Mouse (Mus musculus) liver, adult 2 months (tissue): ENCODE measurements around the gene Foxo1. TPM values are rescaled to one million over a fixed set of nuclear protein-coding genes. Genes with fewer than 3 reads are reported as not detected.

ENCODE experiments used
- DNase-seq: peaks from one replicate; pipeline ENCODE4 v3.0.0-alpha.2; 2011; ENCODE audit warnings: low read depth, low spot score; ENCODE audit errors: extremely low read depth
- H3K27ac ChIP-seq: fragments of 200-500 bp; replicated peaks from 2 replicates; pipeline ENCODE4 v1.5.1; 2012; ENCODE audit warnings: low read depth, mild to moderate bottlenecking, control low read depth, inconsistent platforms, low read length; ENCODE audit not compliant: insufficient read depth
- H3K27me3 ChIP-seq: fragments of 200-500 bp; 2 replicates; pipeline ENCODE4 v1.6.1; 2012; ENCODE audit warnings: mild to moderate bottlenecking, moderate library complexity, low read length, inconsistent platforms; ENCODE audit not compliant: control insufficient read depth, insufficient read depth
- H3K36me3 ChIP-seq: fragments of 200-500 bp; 2 replicates; pipeline ENCODE4 v1.6.1; 2012; ENCODE audit warnings: low read length, inconsistent platforms; ENCODE audit not compliant: control insufficient read depth, insufficient read depth
- H3K4me1 ChIP-seq: fragments of 200-500 bp; 2 replicates; pipeline ENCODE4 v1.6.1; 2011; ENCODE audit warnings: low read length; ENCODE audit not compliant: control insufficient read depth, insufficient read depth
- H3K4me3 ChIP-seq: fragments of 200-500 bp; 2 replicates; pipeline ENCODE4 v1.5.1; 2011; ENCODE audit warnings: low read depth, mild to moderate bottlenecking, control low read depth, low read length, moderate library complexity; ENCODE audit not compliant: insufficient read depth
- H3K79me2 ChIP-seq: fragments of 200-500 bp; 2 replicates; pipeline ENCODE4 v1.6.1; 2012; ENCODE audit warnings: inconsistent platforms, mild to moderate bottlenecking, low read length, moderate library complexity; ENCODE audit not compliant: control insufficient read depth, insufficient read depth
- H3K9ac ChIP-seq: fragments of 200-500 bp; 2 replicates; pipeline ENCODE4 v1.6.1; 2012; ENCODE audit warnings: low read depth, mild to moderate bottlenecking, control low read depth, inconsistent platforms, low read length
- CTCF ChIP-seq: fragments of 200-500 bp; IDR thresholded peaks from 2 replicates; pipeline ENCODE4 v1.5.1; 2011; ENCODE audit warnings: low read depth, low read length, control low read depth
- POLR2A ChIP-seq: fragments of 200-500 bp; IDR thresholded peaks from 2 replicates; pipeline ENCODE4 v1.6.1; 2011; ENCODE audit warnings: low read length, control low read depth; ENCODE audit not compliant: insufficient read depth; ENCODE audit errors: extremely low read depth
- WGBS: fragments of 180-500 bp; shearing (Covaris S2); methylation state at CpG from one replicate; pipeline ENCODE4 v1.1.7; 2018; 5-methylcytosine and 5-hydroxymethylcytosine counted together
- polyA plus RNA-seq: library from polyadenylated mRNA; depleted of rRNA; stranded (reverse); fragments of >200 nt; gene quantifications from 2 replicates; pipeline ENCODE4 v1.2.3, GENCODE M21; 2012
- total RNA-seq: library from RNA; depleted of rRNA; stranded (reverse); fragments of >200 nt; gene quantifications from 2 replicates; pipeline ENCODE4 v1.2.3, GENCODE M21; 2014

The Foxo1 gene
- total and polyA plus RNA-seq, 2 experiments = 5.8 to 6.5 TPM

DNA sequence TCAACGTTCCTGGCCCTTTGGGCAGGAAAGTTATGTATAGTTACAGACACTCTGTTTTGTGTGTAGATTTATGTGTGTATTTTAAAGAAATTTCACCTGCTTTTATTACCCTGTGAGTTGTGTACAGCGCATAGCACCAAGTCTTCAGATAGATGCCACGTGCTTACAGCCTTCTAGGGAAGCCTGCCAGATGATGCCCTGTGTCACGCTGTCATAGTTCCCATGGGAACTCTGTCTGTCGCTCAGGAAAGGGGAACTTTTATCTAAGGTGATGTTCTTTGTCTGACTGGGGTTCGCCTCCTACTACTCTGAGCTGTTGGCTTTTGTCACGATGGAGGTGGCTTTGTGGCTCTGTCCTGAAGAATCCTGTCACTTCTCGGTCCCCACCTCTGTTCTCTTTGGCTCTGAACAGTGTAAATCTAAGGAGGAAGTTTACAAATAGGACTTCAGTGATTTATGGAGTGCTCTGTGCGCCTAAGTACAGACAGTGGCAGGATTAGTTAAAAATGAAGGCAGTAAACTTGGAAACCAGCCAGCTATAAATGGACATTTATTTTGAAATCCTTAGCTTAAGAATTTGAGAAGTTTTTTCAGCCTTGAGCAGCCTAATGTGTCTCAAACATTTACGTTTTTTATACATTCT lies 80.0 kb downstream of the Foxo1 start:
- no peak for TF ChIP-seq CTCF
- TF ChIP-seq POLR2A = no peak
- Histone ChIP-seq H3K4me3 (no peak overlapping the region), H3K27ac (no peak overlapping the region), H3K4me1 (peaks cover 10% of the 10 kb centered on the region), H3K9ac (no peak overlapping the region), H3K79me2 (peaks cover 22% of the 10 kb centered on the region), H3K36me3 (peaks cover 16% of the 10 kb centered on the region), H3K27me3 (no peaks in the 10 kb centered on the region)
- DNase-seq = no peak
- 79% methylated on average over 10 of the region's 10 CpGs for WGBS

DNA sequence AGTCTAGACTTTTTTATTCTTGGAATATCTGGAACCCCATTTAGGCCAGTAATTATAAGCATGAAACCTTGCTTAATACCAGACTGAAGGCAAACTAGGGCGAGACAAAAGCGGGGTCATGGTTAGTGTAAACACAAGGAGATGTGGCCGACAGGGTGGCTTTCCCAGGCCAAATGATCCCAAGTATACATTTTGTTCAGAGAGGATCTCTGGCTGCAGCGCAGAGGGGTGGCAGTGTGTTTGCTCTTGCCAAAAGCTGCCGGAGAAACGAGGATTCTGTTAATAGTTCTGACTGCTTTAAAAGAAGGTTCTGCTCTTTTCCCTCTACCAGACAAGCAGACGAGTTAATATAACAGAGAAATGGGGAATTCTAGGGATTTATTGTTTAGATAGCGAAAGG lies 82.5 kb downstream of the Foxo1 start:
- DNase-seq = no peak
- Histone ChIP-seq H3K36me3 (peaks cover 16% of the 10 kb centered on the region), H3K9ac (no peak overlapping the region), H3K4me1 (peaks cover 8% of the 10 kb centered on the region), H3K4me3 (no peak overlapping the region), H3K27me3 (no peaks in the 10 kb centered on the region), H3K27ac (no peak overlapping the region), H3K79me2 (peaks cover 8% of the 10 kb centered on the region)
- WGBS = 64% methylated on average over 8 of the region's 8 CpGs
- TF ChIP-seq POLR2A = no peak
- TF ChIP-seq CTCF = no peak

DNA sequence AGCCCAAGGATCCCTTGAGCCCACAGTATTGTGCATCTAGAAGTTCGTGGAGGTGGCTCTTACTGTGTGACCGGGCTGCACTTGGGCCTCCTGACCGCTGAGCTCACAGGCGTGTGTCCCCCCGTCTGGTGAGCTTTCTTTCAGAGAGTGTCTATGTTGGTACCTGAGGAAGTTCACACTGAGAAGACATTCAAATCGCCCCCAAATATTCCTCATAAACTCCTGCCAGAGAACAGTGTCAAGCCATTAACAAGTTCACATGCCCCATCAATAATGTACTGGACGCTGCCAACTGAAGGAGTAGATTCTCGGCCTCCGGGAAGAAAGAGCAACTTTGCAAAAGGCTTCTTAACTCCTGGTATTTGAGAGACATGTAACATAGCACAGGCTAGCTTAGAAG lies 83.8 kb downstream of the Foxo1 start:
- Histone ChIP-seq H3K27me3 (no peaks in the 10 kb centered on the region), H3K4me3 (no peak overlapping the region), H3K4me1 (peaks cover 4% of the 10 kb centered on the region; the same call in 1 of the 2 replicates), H3K79me2 (peaks cover 3% of the 10 kb centered on the region; the same call in 1 of the 2 replicates), H3K27ac (no peak overlapping the region), H3K36me3 (peaks cover 9% of the 10 kb centered on the region; the same call in 1 of the 2 replicates), H3K9ac (no peak overlapping the region)
- no peak for DNase-seq
- 93% methylated on average over 9 of the region's 9 CpGs for WGBS
- TF ChIP-seq POLR2A = no peak
- TF ChIP-seq CTCF = no peak

DNA sequence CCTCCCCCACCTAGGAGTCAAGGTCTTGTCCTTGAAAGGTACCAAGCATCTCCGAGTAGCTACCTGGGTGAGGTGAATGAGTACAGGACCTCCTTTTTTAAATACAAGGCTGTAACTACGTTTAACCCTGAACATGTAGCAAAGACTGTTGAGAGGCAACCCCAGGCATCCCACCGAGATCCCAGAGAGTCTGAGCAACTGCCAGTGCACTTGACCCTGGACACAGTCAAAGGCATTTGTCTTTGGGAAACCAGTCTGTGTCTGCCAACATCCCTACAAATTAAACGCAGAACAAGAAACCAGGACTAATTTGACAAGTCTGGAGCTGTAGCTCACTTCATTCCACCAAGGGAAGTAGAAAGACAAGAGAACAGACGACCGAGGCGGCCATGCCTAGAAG lies 86.1 kb downstream of the Foxo1 start:
- DNase-seq = no peak
- Histone ChIP-seq H3K4me1 (0 out of 2 replicates have a peak, but pooled peaks cover 3% of the 10 kb centered on the region), H3K27ac (no peak overlapping the region), H3K36me3 (no peaks in the 10 kb centered on the region), H3K9ac (no peak overlapping the region), H3K79me2 (no peaks in the 10 kb centered on the region), H3K27me3 (no peaks in the 10 kb centered on the region), H3K4me3 (no peak overlapping the region)
- WGBS = 81% methylated on average over 7 of the region's 7 CpGs
- TF ChIP-seq CTCF = no peak
- TF ChIP-seq POLR2A = no peak

DNA sequence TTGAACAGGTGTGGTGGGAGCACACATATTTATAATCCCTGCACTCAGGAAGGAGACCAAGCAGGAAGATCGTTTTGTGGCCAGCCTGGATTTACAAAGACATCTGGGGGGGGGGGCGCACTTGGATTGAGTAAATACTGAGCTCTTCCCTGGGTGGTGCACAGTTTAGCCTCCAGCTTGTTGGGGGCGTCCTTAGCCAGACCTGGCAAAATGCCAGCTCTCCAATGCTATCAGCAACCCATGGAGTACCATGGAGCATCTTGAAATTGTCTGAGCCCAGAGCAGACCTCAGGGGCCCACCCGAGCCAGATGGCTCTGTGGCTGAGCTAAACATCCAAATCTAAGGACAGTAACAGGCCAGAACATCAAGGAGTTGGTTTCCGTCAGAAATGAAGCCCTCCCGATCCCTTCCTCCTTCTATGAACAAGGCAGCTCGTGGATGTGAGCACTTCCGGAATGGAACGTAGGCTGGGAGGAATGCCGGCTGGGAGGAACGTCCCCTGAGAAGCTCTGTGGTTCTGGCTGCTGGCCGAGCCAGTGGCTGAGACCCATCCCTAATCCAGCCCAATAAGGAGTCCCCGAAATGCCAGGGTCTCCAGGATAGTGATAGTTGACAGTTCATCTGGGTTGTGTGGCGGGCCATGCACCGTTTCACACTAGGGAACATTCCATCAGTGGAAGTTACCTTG lies 89.3 kb downstream of the Foxo1 start:
- no peak overlapping the region for H3K4me3 ChIP-seq
- no peaks in the 10 kb centered on the region for H3K4me1 ChIP-seq
- 87% methylated on average over 15 of the region's 15 CpGs for WGBS
- no peaks in the 10 kb centered on the region for H3K79me2 ChIP-seq
- H3K9ac ChIP-seq = no peak overlapping the region
- H3K36me3 ChIP-seq = no peaks in the 10 kb centered on the region
- TF ChIP-seq CTCF (no peak), POLR2A (no peak)
- DNase-seq = no peak
- no peaks in the 10 kb centered on the region for H3K27me3 ChIP-seq
- H3K27ac ChIP-seq = no peak overlapping the region

DNA sequence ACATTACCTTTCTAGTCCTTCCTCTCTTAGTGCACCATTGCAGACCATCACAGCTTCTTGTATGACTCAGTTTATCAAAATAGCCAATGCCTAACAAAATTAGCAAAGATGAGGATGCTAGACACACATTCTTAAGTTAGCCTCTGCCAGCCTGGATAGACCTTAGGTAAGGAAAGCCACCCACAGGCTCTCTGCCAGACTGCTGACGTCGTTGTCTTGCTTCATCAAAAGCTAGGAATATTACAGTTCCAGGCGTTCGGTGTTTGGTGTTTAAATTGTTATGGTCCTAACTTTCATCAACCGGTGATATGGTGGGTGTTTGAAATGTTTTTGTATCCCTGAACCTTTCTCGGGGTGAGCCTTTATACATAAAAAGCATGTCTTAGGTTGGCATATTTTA lies 96.4 kb downstream of the Foxo1 start:
- Histone ChIP-seq H3K4me1 (peaks cover 6% of the 10 kb centered on the region), H3K36me3 (no peaks in the 10 kb centered on the region), H3K27ac (no peak overlapping the region), H3K79me2 (no peaks in the 10 kb centered on the region), H3K27me3 (no peaks in the 10 kb centered on the region), H3K4me3 (no peak overlapping the region), H3K9ac (no peak overlapping the region)
- TF ChIP-seq CTCF (no peak), POLR2A (no peak)
- 84% methylated on average over 6 of the region's 6 CpGs for WGBS
- DNase-seq = no peak
